Mouse (Mus musculus) embryonic fibroblast, embryonic 13.5 days (primary cell): ENCODE measurements at regions not wholly inside any gene's neighbourhood (a gene's known extent, or its start where the extent isn't known, plus 50 kb on each side); places are given as distances from the start of the nearest gene placed in this dataset.

Source experiments
- CTCF ChIP-seq: IDR thresholded peaks from 2 replicates; pipeline ENCODE4 v1.5.1; 2011; ENCODE audit warnings: mild to moderate bottlenecking, control low read depth, low read length, moderate library complexity, borderline replicate concordance; ENCODE audit not compliant: insufficient read depth
- POLR2A ChIP-seq: IDR thresholded peaks from 2 replicates; pipeline ENCODE4 v1.6.1; 2011; ENCODE audit warnings: low read depth, mild to moderate bottlenecking, control low read depth, low read length, moderate library complexity

- TF ChIP-seq CTCF (no peak), POLR2A (no peak)
Observed at GRCm38 (mm10) chr4:17208746-17209145, 2396.5 kb upstream of the Gm12353 start.
